Mouse (Mus musculus): Measurements from ENCODE around the gene Tfap2e.

The Tfap2e gene

DNA sequence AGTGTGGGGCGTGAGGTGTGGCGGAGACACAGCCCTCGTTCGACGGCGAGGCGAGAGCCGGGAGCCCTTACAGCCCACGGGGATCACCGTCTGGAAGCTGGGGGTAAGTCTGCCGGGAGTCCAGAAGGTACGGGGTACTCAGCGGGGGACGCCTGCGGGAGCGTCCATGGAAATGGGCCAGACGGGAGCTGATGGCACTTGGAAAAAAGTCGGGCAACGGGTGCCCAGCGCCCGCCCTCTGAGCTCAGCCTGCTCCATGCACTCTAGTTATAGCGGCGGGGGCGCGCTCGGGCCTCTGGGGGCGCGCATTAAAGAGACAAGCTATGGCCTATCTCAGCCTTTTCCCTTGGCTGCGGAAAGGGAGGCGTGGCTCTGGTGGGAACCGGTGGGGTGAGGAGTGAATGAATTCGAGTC lies at the start of gene Tfap2e:
TSS of gene Tfap2e (minus strand) at position 240 of the 414 bp plus-strand sequence.
- peak; percentile 85 for DNase-seq (ENCODE audit: low read depth, low spot score)

DNA sequence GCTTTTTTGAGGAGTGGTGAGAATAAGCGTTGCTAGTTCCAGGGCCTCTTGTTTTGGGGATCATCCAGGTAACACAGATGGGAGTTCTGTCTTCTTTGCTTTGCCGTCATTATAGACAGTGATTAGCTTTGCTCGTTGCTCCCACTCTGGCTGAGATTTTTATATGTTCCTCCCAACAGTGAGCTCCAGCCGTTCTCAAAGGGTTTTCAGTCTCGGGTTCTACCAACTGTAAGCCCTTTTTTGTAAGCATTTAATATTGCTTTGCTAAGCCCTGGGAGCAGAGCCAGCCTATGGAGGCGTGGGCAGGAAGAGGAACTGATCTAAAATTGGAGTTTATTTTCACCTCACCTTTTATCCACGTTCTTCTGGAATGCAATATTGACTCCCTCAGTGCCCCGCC lies 47.0 kb upstream of the Tfap2e start:
- DNase-seq (ENCODE audit: low read depth, low spot score), result no peak

DNA sequence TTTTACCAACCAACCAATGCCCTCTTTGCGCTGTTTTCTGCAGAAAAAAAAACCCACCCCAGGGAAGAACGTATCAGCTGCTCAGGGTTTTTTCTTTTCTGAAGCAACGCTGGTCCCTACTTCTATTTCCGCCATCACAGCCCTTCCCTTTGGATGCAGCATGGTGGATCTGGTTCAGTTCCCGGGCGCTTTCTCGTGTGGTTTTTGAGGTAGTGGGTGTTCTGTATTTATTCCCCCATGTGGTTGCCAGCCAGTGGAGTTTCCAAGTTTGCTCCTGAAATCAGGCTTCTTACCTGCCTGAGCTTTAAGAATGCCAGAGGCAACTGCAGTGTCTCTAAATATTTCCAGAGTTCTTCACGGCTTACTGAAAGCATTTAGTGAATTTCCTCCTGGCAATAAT lies 46.5 kb upstream of the Tfap2e start:
- DNase-seq (ENCODE audit: low read depth, low spot score), result no peak

DNA sequence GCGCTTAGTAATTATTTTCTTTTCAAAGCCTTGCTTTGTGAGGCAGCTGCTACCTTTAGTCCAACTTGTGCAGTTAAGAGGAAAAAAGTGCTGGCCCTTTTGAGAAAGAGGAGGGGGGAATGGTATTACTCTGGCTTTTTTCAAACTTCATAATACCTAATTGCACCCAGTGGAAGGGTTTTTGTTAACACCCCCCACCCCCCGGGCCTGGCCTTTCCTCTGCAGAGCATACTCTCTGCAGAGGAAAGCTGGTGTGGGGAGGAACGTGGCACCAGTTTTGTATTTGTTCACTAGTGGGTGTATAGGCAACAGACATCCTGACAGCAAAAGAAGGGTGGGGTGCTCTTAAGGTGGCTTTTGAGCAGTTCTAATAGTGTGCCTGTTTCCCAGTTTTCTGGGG lies 45.8 kb upstream of the Tfap2e start:
- no peak for DNase-seq (ENCODE audit: low read depth, low spot score)

DNA sequence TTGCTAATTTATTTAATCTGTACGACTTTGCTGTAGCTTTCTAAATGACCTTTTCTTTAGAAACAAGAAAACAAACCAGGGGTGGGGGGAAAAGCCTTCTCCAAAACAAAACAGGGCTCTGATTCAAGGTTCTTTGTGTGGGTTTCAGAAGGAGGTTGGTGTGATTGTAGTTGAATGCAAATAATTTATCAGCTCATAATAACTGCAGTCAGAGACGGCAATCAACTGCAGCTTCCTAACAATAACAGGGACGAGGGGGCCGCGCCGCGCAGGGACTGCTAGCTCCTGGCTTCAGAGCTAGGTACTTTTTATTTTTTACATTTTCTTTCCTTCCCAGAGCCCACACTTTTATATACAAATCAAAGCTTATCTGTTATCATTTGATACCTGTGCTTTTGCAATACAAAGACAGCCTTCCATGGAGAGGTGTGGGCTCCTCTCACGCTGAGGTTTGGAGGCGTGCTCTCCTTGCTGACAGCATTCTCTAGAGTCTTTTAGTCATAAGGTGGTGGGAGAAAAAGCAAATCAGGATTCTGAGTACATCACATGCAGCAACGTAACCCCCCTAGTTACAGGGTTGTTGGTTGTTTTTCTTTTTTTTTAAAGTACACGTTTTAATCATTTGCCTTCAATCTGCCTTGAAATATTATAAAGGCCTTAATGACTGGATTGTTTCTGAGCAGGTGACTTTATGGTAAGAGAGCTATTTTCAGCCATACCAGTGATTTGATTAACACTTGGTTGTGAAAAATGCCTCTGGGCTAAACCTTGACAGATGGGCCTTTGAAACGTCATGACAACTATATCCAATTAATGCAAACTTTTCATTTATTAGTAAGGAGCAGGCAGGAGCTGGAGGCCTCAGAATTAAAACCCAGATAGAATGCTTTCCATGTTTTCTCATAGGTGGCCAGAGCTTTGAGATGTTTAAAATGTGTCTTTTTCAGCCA lies 44.1 kb upstream of the Tfap2e start:
- no peak for DNase-seq (ENCODE audit: low read depth, low spot score)

DNA sequence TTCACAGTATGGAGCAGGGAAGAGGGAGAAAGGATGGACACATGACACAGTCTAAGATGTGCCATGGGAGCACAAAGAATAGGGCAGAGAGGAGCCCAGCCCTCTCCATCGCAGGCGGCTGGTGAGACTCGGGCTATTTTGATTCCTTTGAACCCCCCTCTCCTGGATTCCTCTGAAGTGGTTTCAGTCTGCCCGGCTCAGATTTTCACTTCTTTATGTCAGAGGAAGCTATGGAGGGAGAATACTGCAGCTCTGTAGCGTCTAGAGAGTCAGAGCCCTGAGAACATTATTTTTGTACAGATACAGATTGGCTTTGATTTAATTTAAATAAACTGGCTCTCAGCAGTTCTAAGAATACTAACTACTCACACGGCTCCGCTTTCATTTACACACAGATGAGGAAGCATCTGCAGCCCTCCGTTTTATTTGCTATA lies 43.1 kb upstream of the Tfap2e start:
- no peak for DNase-seq (ENCODE audit: low read depth, low spot score)

DNA sequence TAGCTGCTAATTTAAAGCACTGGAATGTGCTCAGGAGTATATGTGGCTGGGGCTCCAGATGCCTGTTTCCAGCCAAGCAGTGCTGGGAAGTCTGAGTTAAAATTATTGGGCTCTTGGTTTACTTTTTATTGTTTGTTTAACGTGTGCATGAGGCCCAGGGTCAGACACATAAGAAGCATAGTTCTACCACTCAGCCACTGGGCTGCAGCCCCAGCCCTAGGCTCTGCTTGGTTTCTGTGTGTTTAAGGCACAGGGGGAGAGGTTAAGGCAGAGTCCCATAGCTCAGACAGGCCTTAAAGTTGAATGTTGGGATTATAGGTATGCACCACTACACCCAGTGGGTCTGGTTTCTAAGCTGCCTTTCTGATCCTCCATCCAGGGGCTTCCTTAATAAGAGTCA lies 39.1 kb upstream of the Tfap2e start:
- DNase-seq (ENCODE audit: low read depth, low spot score), result no peak

DNA sequence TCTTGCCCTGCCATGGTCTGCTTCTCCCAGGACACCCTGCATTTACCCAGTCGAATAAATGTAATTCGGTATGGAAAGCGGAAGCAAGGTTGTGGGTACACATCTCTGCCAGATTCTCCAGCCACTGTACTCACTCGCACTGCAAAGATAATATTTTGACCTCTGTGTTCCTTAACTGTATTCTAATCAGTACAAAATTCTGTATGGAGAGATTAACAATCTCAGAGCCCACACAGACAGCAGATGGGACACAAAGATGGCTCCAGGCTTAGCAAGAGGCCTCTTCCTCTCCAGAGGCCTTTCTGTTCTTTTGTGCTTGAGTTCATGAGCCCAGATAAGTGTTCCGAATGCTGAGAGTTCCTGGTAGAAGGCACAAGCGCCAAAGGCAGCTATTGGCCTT lies 37.8 kb upstream of the Tfap2e start:
- no peak for DNase-seq (ENCODE audit: low read depth, low spot score)

DNA sequence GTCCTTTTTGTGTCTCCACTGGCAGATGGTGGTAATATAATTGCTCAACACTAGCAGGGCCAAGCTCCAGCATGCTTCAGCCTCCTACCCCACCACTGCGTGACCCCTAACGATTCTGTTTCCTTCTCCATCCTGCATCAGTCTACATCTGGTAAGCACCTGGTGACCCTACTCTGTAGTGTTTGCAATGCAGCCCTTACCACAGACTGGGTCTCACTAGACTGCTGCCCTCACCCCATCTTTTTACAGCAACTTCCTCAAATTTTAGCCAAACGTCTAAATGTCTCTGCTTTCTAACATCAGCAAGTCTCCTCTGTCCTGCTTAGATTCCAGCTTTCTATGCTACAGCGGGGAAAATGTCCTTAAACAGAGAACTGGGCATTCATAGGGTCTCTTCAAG lies 34.8 kb upstream of the Tfap2e start:
- DNase-seq (ENCODE audit: low read depth, low spot score), result no peak

DNA sequence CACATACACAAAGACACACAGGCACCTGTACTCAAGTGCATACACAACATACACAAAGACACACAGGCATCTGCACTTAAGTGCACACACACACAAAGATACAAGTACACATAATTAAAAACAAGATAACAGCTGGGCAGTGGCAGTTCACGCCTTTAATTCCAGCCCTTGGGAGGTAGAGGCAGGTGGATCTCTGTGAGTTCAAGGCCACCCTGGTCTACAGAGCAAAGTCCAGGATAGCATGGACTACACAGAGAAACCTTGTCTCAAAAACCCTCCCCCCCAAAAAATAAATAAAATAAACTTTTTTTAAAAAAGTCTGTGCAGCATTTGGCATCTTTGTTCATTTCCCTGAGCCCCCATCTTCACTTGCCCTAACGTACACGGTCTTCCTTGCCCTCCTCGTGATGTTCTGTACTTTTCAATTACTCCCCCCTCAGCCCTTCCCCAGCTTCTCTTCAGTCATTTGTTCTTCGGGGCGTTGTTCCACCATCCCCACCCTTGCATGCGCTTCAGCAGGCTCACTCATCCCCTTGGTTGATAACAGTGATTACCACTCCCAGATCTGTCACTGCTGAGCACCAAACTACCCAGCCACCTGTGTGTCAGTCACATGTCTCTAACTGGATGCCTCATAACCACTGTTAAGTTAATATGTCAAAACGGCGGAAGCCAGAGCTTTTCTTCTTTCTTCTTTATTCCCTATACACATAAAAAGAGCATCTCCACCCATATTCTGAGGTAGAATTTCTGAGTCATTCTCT lies 33.9 kb upstream of the Tfap2e start:
- no peak for DNase-seq (ENCODE audit: low read depth, low spot score)

DNA sequence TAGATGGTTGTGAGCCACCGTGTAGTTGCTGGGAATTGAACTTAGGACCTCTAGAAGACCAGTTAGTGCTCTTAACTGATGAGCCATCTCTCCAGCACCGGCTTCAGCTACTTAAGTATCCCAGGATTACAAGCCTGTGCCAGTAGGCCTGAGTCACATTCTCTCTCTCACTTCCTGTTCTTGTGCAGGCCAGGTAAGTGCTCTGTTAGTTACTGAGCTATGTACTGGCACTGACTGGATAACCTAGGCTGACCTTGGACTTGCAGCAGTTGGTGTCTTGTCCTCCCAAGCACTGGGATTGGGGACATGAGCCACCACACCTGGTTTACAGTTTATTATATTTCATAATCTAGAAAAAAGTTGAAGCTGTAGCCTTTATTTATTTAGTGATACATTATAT lies 27.4 kb upstream of the Tfap2e start:
- no peak for DNase-seq (ENCODE audit: low read depth, low spot score)

DNA sequence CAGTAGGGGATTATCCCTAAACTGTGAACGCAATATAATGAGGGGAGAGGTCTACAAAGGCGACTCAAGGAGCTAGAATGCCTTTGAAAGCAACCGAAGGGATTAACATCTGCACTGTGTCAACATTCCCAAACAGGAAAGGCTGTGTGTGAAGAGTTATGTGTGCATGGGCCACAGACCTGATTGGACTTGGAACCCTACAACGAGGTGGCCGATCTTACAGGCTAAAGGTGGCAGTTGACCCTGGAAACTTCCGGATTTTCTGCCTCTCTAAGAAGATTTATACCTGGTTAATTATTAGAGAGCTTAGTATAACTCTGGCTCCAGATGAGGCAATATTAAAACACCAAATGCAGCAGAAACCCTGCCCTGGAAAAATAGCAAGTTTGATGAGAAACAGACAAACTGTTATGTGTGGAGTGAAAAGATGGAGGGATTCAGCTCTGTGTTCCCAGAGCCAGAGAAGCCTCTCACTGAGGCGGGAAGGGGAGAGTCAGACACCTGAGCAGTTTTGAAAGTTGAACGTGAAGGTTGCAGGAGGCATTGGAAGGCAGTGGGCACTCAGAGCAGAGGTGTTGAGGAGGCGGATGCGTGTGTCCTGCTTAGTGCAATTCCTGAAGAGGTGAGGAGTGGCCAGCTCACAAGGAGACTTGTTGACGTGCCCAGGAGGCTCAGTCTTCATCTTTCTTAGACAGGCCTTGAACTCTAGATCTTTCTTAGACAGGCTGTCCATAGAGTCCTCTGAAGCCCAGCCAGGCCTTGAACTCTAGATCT lies 26.7 kb upstream of the Tfap2e start:
- no peak for DNase-seq (ENCODE audit: low read depth, low spot score)

DNA sequence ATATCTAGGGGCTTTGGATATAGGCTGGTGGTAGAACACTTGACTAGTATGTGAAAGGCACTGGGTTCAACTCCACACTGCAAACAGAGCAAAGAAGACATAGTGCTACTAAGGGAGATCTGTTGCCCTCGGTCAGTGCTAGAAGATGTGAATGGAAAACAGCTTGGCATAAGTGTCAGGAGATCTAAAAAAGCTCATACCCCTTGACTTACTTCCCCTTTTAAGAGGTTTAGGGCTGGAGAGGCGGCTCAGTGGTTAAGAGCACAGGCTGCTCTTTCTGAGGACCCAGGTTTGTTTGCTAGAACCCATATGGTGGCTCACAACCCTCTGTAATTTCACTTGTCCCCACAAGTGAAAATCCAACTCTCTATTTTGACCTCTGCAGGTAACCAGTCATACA lies 23.4 kb upstream of the Tfap2e start:
- DNase-seq (ENCODE audit: low read depth, low spot score), result no peak

DNA sequence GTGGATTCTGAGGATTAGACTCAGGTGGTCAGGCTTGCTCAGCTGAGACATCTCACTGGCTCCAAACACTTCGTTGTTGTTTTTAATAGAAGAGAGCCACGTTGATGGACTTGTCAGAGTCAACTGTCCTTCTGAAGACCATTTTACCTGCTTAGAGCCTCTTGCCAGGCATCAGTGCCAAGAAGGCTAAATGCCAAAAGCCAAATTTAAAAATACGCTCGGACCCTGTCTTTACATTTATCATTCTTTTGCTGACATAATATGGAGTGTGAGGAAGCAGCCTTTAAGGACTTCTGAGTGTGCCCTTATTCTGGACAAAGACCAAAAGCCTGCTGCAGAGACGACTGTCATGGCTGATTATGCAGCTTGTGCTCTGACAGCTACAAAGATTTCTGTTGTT lies 22.3 kb upstream of the Tfap2e start:
- DNase-seq (ENCODE audit: low read depth, low spot score), result no peak

DNA sequence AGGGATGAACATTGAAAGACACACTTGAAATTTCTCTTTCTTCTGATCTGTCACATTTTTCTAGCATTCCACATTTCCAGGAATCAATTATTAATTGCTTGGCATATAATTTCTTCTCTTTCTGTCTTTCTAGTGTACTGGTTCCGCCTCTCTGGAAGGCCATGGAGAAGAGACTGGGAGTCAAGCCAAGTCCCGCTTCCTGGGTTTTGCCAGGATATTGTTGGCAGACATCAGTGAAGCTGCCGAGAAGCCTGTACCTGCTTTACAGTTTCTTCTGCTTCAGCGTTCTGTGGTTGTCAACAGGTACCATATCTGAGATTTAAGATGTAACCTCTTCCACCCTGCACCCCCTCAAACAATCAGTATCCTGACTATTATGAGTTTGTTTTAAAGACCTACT lies 20.7 kb upstream of the Tfap2e start:
- DNase-seq (ENCODE audit: low read depth, low spot score), result no peak

DNA sequence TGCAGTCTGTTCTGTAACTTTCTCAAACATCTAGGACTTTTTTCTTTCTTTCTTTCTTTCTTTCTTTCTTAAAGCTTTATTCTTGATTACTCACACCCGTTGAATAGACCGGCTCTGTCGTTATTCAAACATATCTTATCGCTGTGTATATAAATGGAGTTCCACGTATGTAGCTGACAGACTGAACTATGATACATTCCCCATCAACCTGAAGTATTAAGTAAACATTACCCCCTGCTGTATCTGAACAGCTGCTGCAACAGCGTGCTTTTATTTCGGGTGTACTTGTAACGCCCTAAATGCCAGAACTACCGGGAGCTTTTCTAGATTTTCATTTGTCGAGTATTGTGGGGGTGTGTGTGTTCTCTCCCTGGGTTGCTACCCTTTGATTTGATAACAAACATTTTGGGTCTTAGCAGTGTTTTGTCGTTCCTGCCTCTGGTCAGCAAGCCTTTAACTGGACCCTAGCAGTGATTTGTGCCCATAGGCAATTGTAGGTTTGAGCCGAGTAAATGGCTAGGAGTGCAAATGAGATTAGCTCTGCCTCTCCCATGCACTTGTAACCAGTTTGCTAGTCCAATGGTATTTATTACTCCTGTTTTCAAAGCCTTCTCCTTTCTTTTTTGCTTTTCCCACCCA lies 18.8 kb upstream of the Tfap2e start:
- no peak for DNase-seq (ENCODE audit: low read depth, low spot score)

DNA sequence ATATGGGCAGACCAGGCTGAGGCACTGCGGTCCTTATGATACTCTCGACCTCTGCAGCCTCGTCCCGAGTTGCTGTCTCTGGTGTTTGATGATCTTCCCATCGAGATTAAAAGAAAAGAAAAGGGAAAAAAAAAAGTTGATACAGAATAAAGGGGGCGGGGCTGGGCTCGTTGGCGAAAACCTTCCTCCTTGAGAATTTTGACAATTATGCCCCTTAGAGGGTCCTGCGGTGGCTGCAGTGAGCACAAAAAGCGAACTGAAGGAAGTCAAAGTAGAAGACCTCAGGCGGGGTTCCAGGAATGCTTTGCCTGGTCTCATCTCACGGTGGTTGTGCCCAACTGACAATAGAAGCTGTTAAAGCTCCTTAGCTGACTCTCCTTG lies 18.2 kb upstream of the Tfap2e start:
- no peak for DNase-seq (ENCODE audit: low read depth, low spot score)

DNA sequence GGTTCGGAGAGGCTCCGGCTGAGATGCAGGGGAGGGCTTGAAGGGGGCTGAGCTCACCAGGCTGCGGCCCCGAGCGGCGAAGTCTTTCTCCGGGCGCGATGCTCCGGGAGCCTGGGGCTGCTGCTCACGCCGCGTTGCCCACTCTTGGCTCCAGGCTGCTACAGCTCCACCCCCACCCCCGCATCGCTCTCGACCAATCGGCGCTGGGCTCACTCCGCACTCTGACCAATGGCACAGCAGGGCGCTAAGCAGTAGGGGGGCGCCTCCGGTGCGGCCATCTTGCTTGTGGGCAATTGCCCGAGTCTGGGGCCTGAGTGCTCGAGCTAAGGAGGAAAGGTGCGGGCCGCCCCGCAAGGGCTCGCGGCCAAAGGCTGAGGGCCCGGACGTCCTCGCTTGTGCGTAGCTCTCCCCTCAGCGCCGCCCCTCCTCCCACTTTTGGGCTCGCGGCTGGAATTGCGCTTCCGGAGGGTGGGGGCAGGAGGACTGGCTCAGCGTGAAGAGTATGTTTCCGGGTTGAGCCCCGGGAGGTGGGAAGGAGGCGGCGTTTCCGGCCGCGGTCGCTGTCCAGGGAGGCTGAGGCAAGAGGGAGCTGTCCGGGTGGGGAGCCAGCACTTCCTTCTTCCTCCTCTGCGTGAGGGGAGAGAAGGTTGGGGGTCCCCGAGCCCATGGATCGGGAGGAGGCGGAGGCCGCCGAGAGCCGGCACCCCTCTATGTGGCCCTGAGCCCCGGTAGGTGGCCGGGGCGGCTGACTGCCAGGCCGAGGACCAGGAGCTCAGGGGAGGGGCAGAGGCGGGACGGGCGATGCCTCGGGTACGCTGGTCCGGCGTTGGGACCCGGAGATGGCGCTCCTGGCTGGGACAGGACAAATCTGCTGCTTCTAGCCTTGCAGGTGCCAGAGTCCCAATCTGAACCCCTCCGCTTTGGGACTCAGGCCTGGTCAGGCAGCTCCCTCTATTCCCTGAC lies 17.5 kb upstream of the Tfap2e start, which contains the start of the genes Ncdn and AU040320:
TSS of gene Ncdn (minus strand) at position 171 of the 963 bp plus-strand sequence.
TSS of gene AU040320 (plus strand) at position 277 of the 963 bp plus-strand sequence.
- DNase-seq (ENCODE audit: low read depth, low spot score), result peak; percentile 99

DNA sequence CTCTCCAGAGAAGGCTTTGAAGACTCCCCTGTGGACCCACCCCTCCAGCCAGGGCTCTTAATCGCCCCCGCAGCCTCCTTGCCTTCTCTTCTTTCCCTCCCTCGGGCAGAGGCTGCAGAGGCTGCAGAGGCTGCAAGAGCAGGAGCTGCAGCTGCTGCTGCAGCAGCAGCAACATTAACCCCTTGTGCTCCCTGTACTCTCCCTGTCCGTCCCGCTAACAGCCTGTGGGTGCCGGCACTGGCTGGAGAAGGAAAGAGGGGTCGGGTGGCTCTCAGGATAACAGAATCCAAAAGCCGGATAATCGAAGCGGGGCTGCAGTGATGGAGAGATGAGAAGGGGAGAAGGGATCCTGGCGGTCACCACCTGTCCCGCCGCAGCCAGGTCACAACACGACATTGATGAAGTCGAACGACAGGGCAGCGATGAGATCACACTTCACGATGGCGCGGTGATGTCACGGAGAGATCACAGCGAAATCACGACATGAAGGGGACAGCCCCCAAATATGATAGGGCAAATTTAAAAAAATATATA lies 16.6 kb upstream of the Tfap2e start:
- DNase-seq (ENCODE audit: low read depth, low spot score), result peak; percentile 25

Data from ZHBTc4 (cell line).